Mouse (Mus musculus): Measurements from ENCODE around the gene Thada.

GRCm38 (mm10) chr17:84155516-84156226 lies 310.3 kb downstream of the Thada start:
- TF ChIP-seq CTCF (IDR thresholded peaks at IDR 0.05; ENCODE audit: low read depth) (no peak), EP300 (optimal IDR thresholded peaks at IDR 0.05) (no peak)

Measured in stomach, postnatal 0 days (tissue).